Mouse (Mus musculus) erythroblast, embryonic 14.5 days (primary cell): ENCODE data around the gene Narfl.

Experiments used
- GATA1 ChIP-seq: IDR thresholded peaks from 2 replicates; pipeline ENCODE4 v1.6.1; 2012; ENCODE audit warnings: low read length, inconsistent platforms, mixed read lengths
- TAL1 ChIP-seq: IDR thresholded peaks from 3 replicates; pipeline ENCODE4 v1.6.1; 2012; ENCODE audit warnings: low read length, inconsistent platforms, mixed read lengths

GRCm38 (mm10) chr17:25769331-25769730, 4.2 kb upstream of the Narfl start:
- TF ChIP-seq GATA1 (no peak), TAL1 (no peak)
